Mouse (Mus musculus) midbrain, postnatal 0 days (tissue): ENCODE measurements around the gene Nrf1. TPM values are rescaled to one million over a fixed set of nuclear protein-coding genes. Genes with fewer than 3 reads are reported as not detected.

ENCODE experiments used
- ATAC-seq: fragments of 200-750 bp; cut with Nextera tagmentation; 2 replicates; pipeline ENCODE4 v1.8.0; 2017; ENCODE audit warnings: moderate number of reproducible peaks, mild to moderate bottlenecking, moderate TSS enrichment, moderate library complexity; ENCODE audit not compliant: low FRiP score
- DNase-seq: peaks from one replicate; pipeline ENCODE4 v3.0.0-alpha.2; 2015; ENCODE audit warnings: low spot score
- H3K27ac ChIP-seq: fragments of 300-500 bp; sonication (generic); 2 replicates; pipeline ENCODE4 v1.5.1; 2014; ENCODE audit warnings: low read depth, mild to moderate bottlenecking, low read length, mixed read lengths
- H3K27me3 ChIP-seq: fragments of 300-500 bp; sonication (generic); 2 replicates; pipeline ENCODE4 v1.6.1; 2014; ENCODE audit warnings: low read length, control low read depth, mixed read lengths; ENCODE audit not compliant: insufficient read depth
- H3K36me3 ChIP-seq: fragments of 300-500 bp; sonication (generic); 2 replicates; pipeline ENCODE4 v1.6.1; 2014; ENCODE audit warnings: low read length, control low read depth, mixed read lengths; ENCODE audit not compliant: insufficient read depth
- H3K4me1 ChIP-seq: fragments of 300-500 bp; sonication (generic); 2 replicates; pipeline ENCODE4 v1.6.1; 2014; ENCODE audit warnings: mild to moderate bottlenecking, control low read depth, antibody characterized with exemption, low read length, mixed read lengths; ENCODE audit not compliant: insufficient read depth
- H3K4me2 ChIP-seq: fragments of 300-500 bp; sonication (generic); 2 replicates; pipeline ENCODE4 v1.6.1; 2014; ENCODE audit warnings: low read depth, mild to moderate bottlenecking, low read length, mixed read lengths; ENCODE audit not compliant: poor library complexity, severe bottlenecking
- H3K4me3 ChIP-seq: fragments of 300-500 bp; sonication (generic); 2 replicates; pipeline ENCODE4 v1.5.1; 2014; ENCODE audit warnings: low read depth, mild to moderate bottlenecking, low read length, moderate library complexity
- H3K9ac ChIP-seq: fragments of 300-500 bp; sonication (generic); replicated peaks from 2 replicates; pipeline ENCODE4 v1.6.1; 2014; ENCODE audit warnings: mild to moderate bottlenecking, low read length, moderate library complexity, mixed read lengths; ENCODE audit not compliant: poor library complexity, severe bottlenecking
- H3K9me3 ChIP-seq: fragments of 300-500 bp; sonication (generic); 2 replicates; pipeline ENCODE4 v1.6.1; 2016; ENCODE audit warnings: low read length, control low read depth
- CTCF ChIP-seq: IDR thresholded peaks from 2 replicates; pipeline ENCODE4 v1.5.1; 2016; ENCODE audit warnings: antibody characterized with exemption, mild to moderate bottlenecking
- WGBS: fragments of 180-500 bp; shearing (Covaris S2); extraction: QIAGEN DNeasy Blood & Tissue Kit; methylation state at CpG from one replicate; pipeline ENCODE4 v1.1.7; 2014; 5-methylcytosine and 5-hydroxymethylcytosine counted together
- polyA plus RNA-seq: library from polyadenylated mRNA; unstranded; fragments of >200 nt; fragmentation: Nextera tagmentation; extraction: Ambion mirVana; gene quantifications from 2 replicates; pipeline ENCODE4 v1.2.1, GENCODE M21; 2015
- total RNA-seq: library from RNA; depleted of rRNA; stranded (reverse); fragments of >200 nt; gene quantifications from 2 replicates; pipeline ENCODE4 v1.2.3, GENCODE M21; 2014

The Nrf1 gene
- total and polyA plus RNA-seq, 2 experiments from 2014 or later: 21.3 to 37.2 TPM

DNA sequence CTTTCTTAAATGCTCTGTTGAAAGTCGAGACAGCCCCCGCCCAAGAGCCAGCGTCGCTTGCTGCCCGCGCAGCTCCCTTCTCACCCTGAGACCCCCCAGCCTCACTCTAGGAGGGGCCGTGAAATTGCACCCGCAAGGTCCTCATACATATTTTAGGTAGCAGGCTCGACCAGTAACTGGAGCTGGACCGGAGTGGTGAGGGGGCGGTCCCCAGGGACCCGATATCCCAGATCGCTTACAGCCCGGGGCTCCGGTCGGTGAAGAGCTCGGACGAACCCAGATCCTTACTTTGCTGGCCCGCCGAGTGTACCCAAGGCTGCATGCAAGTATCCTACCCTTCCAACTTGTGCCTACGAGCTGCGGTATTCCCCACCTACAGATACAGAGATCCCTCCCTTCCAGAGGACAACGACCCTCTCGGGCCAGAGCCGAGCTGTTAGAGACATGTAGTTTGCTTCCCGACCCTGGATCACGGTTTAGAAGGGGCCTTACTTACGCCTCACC, 128.2 kb downstream of the Nrf1 start:
- TF ChIP-seq CTCF: no peak
- Histone ChIP-seq H3K4me1 (0 out of 2 replicates have a peak, but pooled peaks cover 3% of the 10 kb centered on the region), H3K4me2 (no peak overlapping the region), H3K9me3 (no peaks in the 10 kb centered on the region), H3K27me3 (peaks cover 70% of the 10 kb centered on the region), H3K36me3 (no peaks in the 10 kb centered on the region), H3K27ac (no peak overlapping the region), H3K9ac (no peak overlapping the region), H3K4me3 (no peak overlapping the region; the same call in 1 of the 2 replicates)
- no peak for DNase-seq
- ATAC-seq: no peak
- WGBS: under 1% methylated on average over 28 of the region's 28 CpGs

GRCm38 (mm10) chr6:30176496-30176895, 128.7 kb downstream of the Nrf1 start:
- Histone ChIP-seq H3K4me1 (0 out of 2 replicates have a peak, but pooled peaks cover 3% of the 10 kb centered on the region), H3K9ac (no peak overlapping the region), H3K27ac (no peak overlapping the region), H3K36me3 (no peaks in the 10 kb centered on the region), H3K27me3 (peaks cover 70% of the 10 kb centered on the region), H3K4me2 (no peak overlapping the region), H3K9me3 (no peaks in the 10 kb centered on the region), H3K4me3 (no peak overlapping the region)
- ATAC-seq (no peak), DNase-seq (no peak)
- TF ChIP-seq CTCF: no peak
- WGBS: 4% methylated on average over 12 of the region's 12 CpGs

DNA sequence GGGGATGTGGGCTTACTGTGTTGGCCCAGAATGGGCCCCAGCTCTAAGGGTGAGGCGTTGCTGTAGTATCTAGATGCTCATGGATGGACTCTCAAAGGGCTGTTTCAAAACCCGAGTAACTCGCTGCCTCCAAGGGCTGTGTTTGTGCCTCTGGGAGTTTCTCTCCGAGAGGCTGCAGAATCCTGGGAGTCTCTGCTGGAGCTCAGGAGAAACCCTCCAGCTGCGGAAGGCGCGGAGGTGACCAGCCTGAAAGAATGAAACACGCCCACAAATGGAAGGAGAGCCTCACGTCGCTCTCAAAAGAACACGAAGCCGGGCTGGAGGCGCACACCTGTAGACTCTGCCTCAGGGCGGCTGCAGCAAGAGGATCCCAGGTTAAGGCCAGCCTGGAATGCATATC, 129.5 kb downstream of the Nrf1 start:
- DNase-seq (no peak), ATAC-seq (no peak)
- Histone ChIP-seq H3K4me2 (no peak overlapping the region), H3K36me3 (no peaks in the 10 kb centered on the region), H3K27ac (no peak overlapping the region), H3K4me3 (no peak overlapping the region), H3K9ac (no peak overlapping the region), H3K9me3 (no peaks in the 10 kb centered on the region), H3K4me1 (0 out of 2 replicates have a peak, but pooled peaks cover 3% of the 10 kb centered on the region), H3K27me3 (peaks cover 66% of the 10 kb centered on the region)
- TF ChIP-seq CTCF: no peak
- 2% methylated on average over 14 of the region's 14 CpGs for WGBS

DNA sequence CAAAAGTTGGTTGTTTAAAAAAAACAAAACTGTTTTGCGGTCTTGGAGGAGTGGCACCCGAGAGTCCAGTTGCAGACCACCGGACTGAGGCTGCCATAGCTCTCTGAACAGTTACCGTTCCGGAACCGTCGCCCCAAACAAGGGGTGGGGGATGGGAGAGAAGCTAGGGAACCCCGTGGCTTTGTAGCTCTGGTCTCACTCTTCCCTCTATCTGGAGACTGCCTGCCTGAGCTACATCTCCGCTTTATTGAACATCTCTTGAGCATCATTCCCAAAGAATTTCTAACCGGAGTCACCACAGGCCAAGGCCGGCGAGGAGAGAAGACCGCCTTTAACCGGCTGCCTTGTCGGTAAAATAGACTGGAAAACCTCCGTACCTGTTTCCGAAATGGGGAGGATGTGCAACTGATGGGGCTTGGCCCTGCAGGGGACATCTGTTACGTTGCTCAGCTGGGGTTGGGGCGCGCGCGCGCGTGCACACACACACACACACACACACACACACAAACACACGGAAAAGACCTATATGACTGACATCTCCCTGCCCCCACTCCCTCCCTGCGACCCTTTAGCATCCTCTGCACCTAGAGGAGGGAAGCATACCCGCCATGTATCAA, 130.3 kb downstream of the Nrf1 start:
- Histone ChIP-seq H3K4me3 (no peak overlapping the region), H3K9me3 (no peaks in the 10 kb centered on the region), H3K4me1 (0 out of 2 replicates have a peak, but pooled peaks cover 3% of the 10 kb centered on the region), H3K27ac (no peak overlapping the region), H3K36me3 (no peaks in the 10 kb centered on the region), H3K27me3 (peaks cover 59% of the 10 kb centered on the region), H3K9ac (no peak overlapping the region), H3K4me2 (no peak overlapping the region)
- no peak for DNase-seq
- no peak for ATAC-seq
- no peak for TF ChIP-seq CTCF
- WGBS: 1% methylated on average over 27 of the region's 27 CpGs

DNA sequence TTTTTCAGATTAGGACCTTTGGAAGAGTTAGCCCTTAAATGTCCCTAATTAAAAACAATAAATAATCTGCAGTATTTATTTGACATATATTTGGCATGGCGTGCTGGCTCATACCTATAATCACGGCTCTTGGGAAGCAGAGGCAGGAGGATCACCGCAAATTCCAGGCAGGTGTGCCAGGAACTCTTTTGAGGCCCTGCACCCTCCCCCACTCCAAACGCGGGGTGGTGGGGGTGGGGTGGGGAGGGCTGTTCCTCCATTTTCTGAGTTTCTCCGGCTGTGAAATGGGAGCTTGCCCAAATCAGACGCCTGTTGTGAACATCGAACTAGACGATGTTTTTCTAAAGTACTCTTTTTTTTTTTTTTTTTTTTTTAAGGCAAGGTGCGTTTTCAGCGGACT, 131.3 kb downstream of the Nrf1 start:
- 24% methylated on average over 11 of the region's 11 CpGs for WGBS
- no peaks in the 10 kb centered on the region for H3K36me3 ChIP-seq
- no peak for DNase-seq
- no peak overlapping the region for H3K27ac ChIP-seq
- TF ChIP-seq CTCF: no peak
- H3K4me3 ChIP-seq: no peak overlapping the region
- 0 out of 2 replicates have a peak, but pooled peaks cover 3% of the 10 kb centered on the region for H3K4me1 ChIP-seq
- no peaks in the 10 kb centered on the region for H3K9me3 ChIP-seq
- H3K9ac ChIP-seq: no peak overlapping the region
- H3K27me3 ChIP-seq: peaks cover 49% of the 10 kb centered on the region
- ATAC-seq: no peak
- H3K4me2 ChIP-seq: no peak overlapping the region

DNA sequence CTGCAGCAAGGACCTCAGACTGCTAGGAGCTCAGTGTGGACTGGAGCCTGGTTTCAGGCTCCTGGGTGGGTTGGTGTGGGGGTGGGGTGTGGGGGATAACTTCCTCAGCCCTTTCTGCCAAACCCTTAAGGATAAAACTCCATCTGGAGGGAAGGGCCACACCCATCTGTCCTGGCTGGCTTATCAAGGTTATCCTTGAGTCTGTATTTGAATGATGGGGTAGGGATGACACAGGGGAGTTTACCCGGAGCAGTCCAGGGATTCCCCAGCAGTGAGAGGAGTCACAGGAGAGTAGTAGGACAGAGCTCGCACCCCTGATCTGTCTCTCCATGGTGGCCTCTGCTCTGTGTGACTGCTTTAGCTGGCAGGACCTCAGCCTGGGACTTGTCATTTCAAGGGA, 132.5 kb downstream of the Nrf1 start:
- Histone ChIP-seq H3K36me3 (no peaks in the 10 kb centered on the region), H3K9ac (no peak overlapping the region), H3K9me3 (no peaks in the 10 kb centered on the region), H3K27me3 (peaks cover 41% of the 10 kb centered on the region), H3K4me3 (no peak overlapping the region), H3K4me1 (0 out of 2 replicates have a peak, but pooled peaks cover 3% of the 10 kb centered on the region), H3K27ac (no peak overlapping the region), H3K4me2 (no peak overlapping the region)
- ATAC-seq: no peak
- no peak for DNase-seq
- WGBS: 27% methylated on average over 2 of the region's 2 CpGs
- TF ChIP-seq CTCF: no peak
